Mouse (Mus musculus) natural killer cell, adult 2 months (primary cell): ENCODE data around the gene Dnm3.

ENCODE experiments used
- DNase-seq, 2 experiments: peaks; one replicate each; pipeline ENCODE4 v3.0.0; 2022; ENCODE audit warnings: low spot score in 2 of 2

Dnm3 gene

DNA sequence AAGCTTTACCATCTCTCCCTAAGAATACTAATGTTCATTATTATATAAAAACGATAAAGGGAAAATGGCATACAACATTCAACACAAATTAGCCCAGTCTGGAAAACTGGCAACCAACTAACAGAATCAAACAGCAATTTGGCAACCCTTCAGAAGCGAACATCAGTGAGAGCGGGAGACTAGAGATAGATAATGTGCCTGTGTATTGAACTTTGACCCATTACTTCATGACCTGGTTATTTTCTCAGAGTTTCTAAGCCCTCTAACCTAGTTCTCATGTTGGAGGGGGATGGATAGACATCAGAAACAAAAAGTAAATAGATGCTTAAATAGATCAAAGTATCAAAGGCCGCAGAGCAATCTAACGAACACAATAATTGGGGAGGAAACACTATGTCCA is 230.6 kb downstream of the Dnm3 start:
- no peak for DNase-seq

- no peak for DNase-seq
These were observed 234.2 kb downstream of the Dnm3 start for GRCm38 (mm10) chr1:162243651-162243990.

GRCm38 (mm10) chr1:162242980-162243650 is 234.7 kb downstream of the Dnm3 start:
- no peak for DNase-seq

DNA sequence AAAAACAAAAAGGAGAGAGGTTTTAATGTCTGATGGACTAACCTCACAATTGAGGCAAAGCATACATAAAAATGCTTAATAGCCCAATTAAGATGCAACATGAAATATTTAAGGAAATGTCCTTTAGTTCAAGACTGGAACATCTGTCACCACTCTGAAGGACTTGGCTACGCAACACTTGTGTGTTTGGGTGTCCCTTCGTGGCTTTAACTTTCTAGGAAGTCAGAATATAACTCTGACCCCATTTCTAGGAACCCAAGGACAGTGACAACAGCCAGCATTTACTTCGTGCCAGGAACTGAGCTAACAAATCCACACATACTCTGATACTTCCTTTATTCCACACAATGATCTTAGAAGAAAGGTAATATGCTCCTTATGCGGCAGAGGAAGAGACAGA is 237.1 kb downstream of the Dnm3 start:
- no peak for DNase-seq

DNA sequence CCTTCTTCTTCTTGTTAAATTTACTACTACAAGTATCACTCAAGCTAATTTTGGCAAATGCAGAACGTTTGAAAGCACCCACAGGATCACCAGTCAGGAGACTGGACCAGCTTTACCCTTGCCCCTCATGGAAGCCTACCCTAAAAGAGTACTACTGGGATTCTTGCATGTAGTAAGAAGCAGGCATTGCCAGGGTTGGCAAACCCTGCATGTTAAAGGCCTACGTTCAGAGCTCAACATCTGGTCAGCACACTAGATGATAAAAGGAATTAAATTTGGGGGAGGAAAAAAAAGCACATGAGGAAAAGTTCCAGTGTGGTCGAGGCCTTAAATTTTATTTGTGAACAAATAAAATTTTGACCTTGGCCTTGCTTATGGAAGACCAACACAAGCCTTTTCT is 239.2 kb downstream of the Dnm3 start:
- no peak for DNase-seq

DNA sequence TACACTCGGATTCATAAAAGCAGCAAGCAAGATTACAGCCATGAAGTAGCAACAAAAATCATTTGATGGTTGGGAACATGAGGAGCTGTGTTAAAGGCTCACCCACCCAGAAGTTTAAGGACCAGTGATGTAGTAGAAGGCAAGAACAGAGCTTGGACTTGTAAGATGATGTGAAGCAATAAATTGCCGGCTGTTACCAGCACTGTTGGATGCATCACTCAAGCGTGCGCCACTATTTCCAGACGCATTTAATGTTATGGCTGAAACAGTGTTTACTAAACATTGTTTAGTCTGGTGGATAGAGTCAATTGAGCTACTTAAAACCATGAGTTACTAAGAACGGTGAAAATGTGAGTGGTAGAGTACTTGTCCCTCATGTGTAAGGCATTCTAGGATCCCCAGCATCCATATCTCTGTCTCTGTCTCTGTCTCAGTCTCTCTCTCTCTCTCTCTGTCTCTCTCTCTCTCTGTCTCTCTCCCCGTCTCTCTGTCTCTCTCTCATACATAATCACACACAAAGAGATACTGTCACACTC is 241.1 kb downstream of the Dnm3 start:
- no peak for DNase-seq

DNA sequence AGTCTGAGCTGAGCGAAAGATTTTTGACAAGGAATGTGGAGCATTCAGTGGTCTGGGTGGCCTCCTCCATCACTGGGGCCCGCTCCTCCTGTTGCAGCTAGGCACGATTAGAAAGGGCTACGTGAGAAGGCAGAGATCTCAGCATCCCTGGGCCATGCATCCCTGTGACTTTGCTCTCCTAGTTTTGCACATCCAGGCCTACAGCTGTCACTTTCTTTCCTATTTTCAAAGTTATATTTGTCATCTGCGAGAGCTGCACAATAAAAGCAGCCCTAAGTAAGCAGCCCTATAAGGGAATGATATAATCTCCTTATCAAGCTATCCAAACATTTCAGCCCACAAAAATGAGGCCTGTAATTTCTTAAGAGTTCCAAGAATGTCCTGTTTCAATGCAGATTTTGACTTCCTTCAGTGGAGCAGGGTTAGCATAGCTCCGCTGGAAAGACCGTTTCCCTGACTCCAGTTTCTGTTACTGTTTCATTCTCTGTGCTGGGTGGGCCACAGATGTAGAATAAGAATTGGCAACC is 252.2 kb downstream of the Dnm3 start:
- DNase-seq, result no peak

DNA sequence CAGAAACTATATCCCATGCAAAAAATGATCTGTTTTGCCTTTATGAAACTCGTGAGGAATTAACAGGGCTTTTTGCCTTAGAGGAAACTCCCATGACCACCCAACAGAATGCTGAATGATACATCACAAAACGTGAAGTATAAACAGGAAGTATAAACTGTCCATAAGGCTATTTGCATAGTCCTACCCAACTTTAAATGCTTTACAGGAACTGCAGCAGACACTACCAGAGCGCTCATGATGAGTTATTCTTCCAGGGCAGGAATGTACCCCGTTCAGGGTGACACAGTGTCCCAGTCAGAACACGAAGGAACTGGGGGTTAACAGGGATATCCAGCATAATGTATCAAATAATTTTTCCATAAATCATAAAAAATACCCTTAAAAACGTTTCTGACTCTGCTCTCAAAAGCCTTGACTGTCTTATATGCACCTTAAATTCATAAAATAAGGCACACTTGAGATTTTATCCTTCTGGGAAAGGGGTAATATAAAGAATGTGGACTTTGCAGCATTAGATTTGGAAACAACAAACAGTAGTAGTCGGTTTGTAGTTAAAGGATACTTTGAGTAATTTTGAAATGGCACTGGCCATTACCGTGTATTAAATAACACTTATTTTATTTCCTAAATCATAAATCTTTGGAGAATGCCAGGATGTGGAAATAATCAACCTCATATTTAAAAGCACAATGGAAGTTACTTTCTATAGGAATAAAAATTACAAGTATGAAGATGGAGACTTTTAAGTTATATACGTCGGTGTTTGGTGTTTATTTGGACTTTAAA is 252.8 kb downstream of the Dnm3 start:
- DNase-seq, result no peak

GRCm38 (mm10) chr1:162224061-162224460 is 253.8 kb downstream of the Dnm3 start:
- DNase-seq, result no peak

GRCm38 (mm10) chr1:162223258-162223940 is 254.4 kb downstream of the Dnm3 start:
- DNase-seq, result no peak

DNA sequence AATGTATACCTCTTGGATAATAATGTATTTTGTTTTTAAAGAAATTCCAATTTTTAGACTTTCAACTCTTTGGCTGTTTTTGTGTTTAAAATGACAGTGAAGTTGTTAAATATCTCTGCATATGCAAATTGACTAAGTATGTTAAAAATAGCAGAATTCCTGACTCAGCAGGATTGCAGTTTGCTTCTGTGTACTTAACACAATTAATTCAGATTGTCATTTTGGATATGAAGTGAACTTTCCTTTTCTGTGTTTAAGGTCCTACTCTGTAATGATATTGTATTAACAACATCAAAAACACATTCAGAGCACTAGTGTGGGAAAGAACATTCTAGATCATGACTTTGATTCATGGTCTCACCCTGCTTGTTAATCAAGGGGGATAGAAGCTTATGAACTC is 255.5 kb downstream of the Dnm3 start:
- no peak for DNase-seq

GRCm38 (mm10) chr1:162221801-162222301 is 256.0 kb downstream of the Dnm3 start:
- no peak for DNase-seq

DNA sequence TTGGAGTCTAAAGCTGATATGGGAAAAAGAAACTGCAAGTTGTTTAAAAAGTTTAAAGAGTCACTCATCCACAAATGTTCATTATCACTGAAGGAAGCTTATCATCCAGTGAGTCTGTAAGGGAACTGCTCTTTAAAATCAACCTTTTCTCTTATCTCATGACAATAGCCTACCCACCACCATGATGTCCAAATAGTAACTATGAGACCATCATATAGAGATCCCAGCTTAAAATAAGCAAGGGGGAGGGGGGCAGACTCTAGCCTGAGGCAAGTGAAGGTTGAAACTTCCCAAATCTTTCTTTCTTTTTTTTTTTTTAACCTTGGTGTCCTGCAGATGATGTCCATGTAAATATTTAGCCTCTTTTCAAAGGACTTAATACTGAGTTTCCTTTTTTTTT is 256.9 kb downstream of the Dnm3 start:
- no peak for DNase-seq

- DNase-seq, result no peak
These were observed 258.1 kb downstream of the Dnm3 start for GRCm38 (mm10) chr1:162219781-162220180.

GRCm38 (mm10) chr1:162218530-162219180 is 259.2 kb downstream of the Dnm3 start:
- no peak for DNase-seq

DNA sequence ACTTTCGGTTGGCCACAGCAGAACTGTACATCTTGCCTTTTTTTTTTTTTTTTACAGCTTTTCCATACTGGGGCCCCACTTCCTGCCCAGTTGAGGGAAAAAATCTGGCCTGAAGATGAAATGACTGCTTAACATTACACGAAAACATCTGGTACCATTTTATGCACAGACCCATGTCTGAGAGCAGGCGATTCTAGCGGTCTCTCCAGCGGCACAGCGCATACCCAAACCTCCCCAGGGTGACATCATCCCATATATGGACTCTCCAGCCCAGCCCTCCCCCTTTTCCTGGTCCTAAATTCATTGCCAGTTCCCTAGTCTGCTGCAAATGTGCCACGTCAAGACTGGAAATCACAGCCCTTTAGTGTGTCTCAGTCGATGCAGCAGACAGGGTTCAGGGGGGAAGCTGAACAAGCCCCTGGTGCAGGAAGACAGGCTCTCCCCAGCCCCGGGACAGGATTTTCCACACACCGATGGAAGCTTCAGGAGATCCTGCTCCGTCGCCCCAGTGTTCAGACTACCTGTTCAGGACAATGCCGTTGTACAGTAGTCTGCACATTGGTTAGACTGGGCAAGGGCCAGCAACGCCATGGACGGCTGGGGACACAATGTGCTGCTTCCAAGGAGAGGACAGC is 260.4 kb downstream of the Dnm3 start:
- DNase-seq, result no peak

GRCm38 (mm10) chr1:162216656-162217055 is 261.2 kb downstream of the Dnm3 start:
- no peak for DNase-seq

DNA sequence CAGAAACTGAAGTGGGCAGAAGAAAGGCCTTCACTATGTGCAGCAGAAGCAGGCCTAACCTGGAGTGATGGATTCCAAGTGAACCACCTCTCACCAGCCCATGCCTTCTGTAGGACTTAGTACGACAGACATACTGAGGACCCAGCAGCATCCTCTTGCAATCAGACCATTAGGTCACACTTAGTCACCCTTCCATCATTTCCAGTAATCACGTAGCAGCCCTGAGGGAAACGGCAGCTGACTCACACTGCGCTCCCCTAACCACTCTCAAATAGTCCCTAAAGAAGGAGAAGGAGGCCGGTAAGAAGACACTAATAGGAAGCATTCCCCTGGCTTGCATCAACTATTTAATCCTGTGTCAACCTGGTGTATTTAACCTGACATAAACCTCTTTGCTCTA is 262.1 kb downstream of the Dnm3 start:
- DNase-seq, result no peak

DNA sequence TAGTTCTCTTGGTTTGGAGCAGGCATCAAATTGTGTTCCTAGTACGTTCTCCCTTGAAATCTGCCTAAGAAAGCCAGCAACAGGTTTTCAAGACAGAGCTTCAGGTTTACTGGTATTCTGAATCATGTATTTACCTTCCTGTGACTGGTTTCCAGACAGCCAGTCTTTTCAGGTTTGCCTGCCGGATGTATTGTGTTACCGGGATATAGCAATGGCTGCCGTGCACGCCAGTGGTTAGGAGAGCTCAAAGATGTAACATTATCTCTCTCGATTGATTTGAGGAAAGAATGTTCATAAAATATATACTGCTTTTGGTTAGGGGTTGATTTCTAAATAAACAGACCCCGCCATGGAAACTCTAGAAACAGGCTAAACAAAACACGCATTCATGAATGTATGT is 264.8 kb downstream of the Dnm3 start:
- DNase-seq, result no peak

DNA sequence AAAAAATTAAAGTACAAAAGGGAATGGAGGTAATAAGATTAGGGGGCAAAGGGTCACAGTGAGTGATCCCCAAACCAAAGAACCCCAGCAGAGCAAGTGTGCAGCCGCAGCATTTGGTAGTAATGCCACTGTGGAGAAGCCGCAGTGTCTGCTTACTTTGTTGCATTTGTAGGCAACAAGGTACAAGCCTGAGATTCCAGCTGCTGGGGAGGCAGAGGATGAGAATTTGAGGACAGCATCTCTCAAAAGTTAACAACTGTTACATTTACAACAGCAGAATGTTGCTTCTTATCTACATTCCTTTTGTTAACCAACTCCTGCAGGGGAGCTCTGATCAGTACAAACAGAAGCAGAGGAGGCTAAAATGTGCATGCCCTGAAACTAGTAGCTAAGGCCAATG is 267.3 kb downstream of the Dnm3 start:
- DNase-seq, result no peak

DNA sequence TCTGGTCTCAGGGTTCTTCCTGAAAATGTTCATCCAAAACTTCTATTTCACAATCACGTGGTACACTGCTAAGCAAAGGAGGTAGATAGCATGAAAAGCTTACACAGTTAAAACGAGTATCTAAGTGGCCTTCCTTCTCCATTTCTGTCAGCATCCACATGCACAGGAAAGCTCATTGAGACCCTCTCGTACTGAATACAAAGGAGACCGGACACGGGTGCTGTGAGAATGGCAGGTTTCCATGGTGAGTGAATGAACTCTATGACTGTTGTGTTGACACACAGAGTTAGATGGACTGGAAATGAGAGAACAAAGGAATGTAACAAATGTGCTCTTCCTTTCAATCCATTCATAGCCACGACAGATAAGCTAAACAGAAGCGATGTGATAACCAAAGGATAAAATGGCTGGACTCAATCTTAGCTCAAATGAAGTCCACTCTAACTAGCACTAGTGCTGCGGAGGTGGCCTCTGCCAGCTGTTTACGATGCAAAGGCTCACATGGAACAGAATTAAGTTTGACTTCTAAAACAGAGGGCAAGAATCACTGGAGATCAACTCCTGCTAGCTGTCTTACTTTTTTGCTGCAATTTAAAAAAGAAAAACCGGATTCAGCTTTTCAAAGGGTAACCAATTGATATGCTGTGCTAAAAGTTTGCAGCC is 268.2 kb downstream of the Dnm3 start:
- no peak for DNase-seq
